Mouse (Mus musculus): ENCODE data around the gene Clic6. TPM values are rescaled to one million over a fixed set of nuclear protein-coding genes. Genes with fewer than 3 reads are reported as not detected.

Gene Clic6
- total and polyA plus RNA-seq, 3 experiments: not detected

DNA sequence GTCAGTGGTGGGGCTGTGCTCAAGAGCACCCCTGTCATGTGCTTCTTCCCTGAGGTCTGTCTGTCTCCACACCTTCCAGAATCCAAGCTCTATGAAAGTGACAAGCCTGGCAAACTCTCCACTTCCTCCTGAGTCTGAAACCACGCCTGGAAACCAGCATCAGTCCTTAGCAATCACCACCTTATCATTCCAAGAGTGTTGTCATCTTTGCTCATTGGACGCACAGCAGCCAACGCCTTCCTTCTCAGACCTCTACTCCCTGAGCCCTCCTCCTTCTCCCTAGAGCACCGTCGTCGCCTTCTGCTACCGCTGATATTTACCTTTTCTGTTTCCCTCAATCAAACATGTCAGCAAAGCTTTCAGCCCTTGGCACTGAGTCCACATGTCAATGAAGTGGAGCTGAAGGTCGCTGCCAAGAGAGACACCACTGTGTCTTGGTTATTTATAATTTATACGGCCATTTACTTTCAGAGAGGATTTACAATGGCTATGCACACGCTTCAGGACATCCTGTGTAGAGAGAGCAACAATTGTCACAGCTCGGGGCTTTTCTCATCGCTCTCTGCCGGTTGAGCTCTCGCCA, 21.1 kb upstream of the Clic6 start (continued):
- TF ChIP-seq BHLHE40 (IDR thresholded peaks at IDR 0.05; ENCODE audit: borderline replicate concordance, low read depth, low read length) (no peak), ZKSCAN1 (IDR thresholded peaks at IDR 0.05; ENCODE audit: low read depth, low read length) (no peak), POLR2A (IDR thresholded peaks at IDR 0.05; ENCODE audit: control insufficient read depth in 1 of 2, insufficient read depth in 1 of 2, low read depth in 1 of 2, low read length in 2 of 2, poor library complexity in 1 of 2) (peak in 1 of 2 experiments; percentile 21; a peak in 1 of 4 replicates), SMC3 (IDR thresholded peaks at IDR 0.05; ENCODE audit: low read depth, low read length) (no peak), NELFE (IDR thresholded peaks at IDR 0.05; ENCODE audit: low read depth, low read length) (no peak), MYB (IDR thresholded peaks at IDR 0.05; ENCODE audit: low read depth, low read length) (no peak), TCF12 (IDR thresholded peaks at IDR 0.05; ENCODE audit: low read depth, low read length) (no peak), ZNF384 (IDR thresholded peaks at IDR 0.05; ENCODE audit: low read depth, low read length) (no peak), E2F4 (IDR thresholded peaks at IDR 0.05; ENCODE audit: borderline replicate concordance, low read depth, low read length) (no peak), JUND (IDR thresholded peaks at IDR 0.05; ENCODE audit: low read depth, low read length) (no peak), MAX (IDR thresholded peaks at IDR 0.05; ENCODE audit: low read length) (peak; percentile 78), EP300 (IDR thresholded peaks at IDR 0.05; ENCODE audit: low read depth in 1 of 2, low read length in 2 of 2) (peak; percentile 33 to 42; a peak in 2 of 4 replicates), USF1 (IDR thresholded peaks at IDR 0.05; ENCODE audit: low read depth, low read length) (peak; percentile 50; the same call in 1 of the 2 replicates), KAT2A (conservative IDR thresholded peaks at IDR 0.05; ENCODE audit: low read depth, low read length) (no peak; the same call in 1 of the 2 replicates), CTCF (IDR thresholded peaks at IDR 0.05 in 2 of 3, conservative IDR thresholded peaks at IDR 0.05 in 1 of 3; ENCODE audit: control insufficient read depth in 1 of 3, insufficient read depth in 1 of 3, low read depth in 2 of 3, low read length in 3 of 3, poor library complexity in 1 of 3, severe bottlenecking in 1 of 3) (no peak), RAD21 (IDR thresholded peaks at IDR 0.05; ENCODE audit: low read depth, low read length) (no peak), USF2 (IDR thresholded peaks at IDR 0.05; ENCODE audit: borderline replicate concordance in 1 of 2, insufficient read depth in 1 of 2, low read depth in 1 of 2, low read length in 2 of 2) (no peak)

GRCm38 (mm10) chr16:92465226-92465625, 20.3 kb upstream of the Clic6 start:
- no peaks in the 10 kb centered on the region; the same call in 1 of the 2 replicates for H3K79me2 ChIP-seq (ENCODE audit: control insufficient read depth, insufficient read depth, low read length, poor library complexity)
- H3K4me3 ChIP-seq (ENCODE audit: control insufficient read depth in 1 of 2, insufficient read depth in 1 of 2, low read depth in 2 of 2, low read length in 2 of 2): peak overlapping the region; percentile 68 to 69
- peak overlapping the region; percentile 70 for H3K9ac ChIP-seq (ENCODE audit: control insufficient read depth, low read depth, low read length, poor library complexity, severe bottlenecking)
- H3K27ac ChIP-seq (ENCODE audit: control insufficient read depth, low read depth, low read length): peak overlapping the region; percentile 25; the same call in 1 of the 2 replicates
- peak; percentile 63 for DNase-seq (ENCODE audit: low read depth, low spot score)
- peaks cover 5 to 9% of the 10 kb centered on the region in 2 experiments for H3K4me1 ChIP-seq (ENCODE audit: control insufficient read depth in 1 of 2, insufficient read depth in 2 of 2, low read length in 2 of 2)
- peaks cover 0 to 6% of the 10 kb centered on the region in 2 experiments; a peak in 2 of 4 replicates for H3K36me3 ChIP-seq (ENCODE audit: control insufficient read depth in 1 of 2, insufficient read depth in 2 of 2, low read length in 2 of 2)
- 0 out of 2 replicates have a peak, but pooled peaks have one; percentile 23 for TF ChIP-seq CHD1 (IDR thresholded peaks at IDR 0.05; ENCODE audit: low read depth, low read length)
- TF ChIP-seq SIN3A (IDR thresholded peaks at IDR 0.05; ENCODE audit: low read length): no peak; the same call in 1 of the 2 replicates
- no peaks in the 10 kb centered on the region; a peak in 1 of 4 replicates for H3K27me3 ChIP-seq (ENCODE audit: control insufficient read depth in 1 of 2, insufficient read depth in 2 of 2, low read length in 2 of 2)
- no peaks in the 10 kb centered on the region for H3K9me3 ChIP-seq (replicated peaks; ENCODE audit: insufficient read depth, low read length)
